Mouse (Mus musculus) neutrophil, adult 83 days (primary cell): Measurements from ENCODE around the gene Fam20c. TPM values are rescaled to one million over a fixed set of nuclear protein-coding genes. Genes with fewer than 3 reads are reported as not detected.

ENCODE experiments used
- total RNA-seq, 2 experiments: library from RNA; stranded (reverse); gene quantifications; one replicate each; pipeline ENCODE4 v1.2.4; 2023

Fam20c gene
- total RNA-seq: 1 to 10 TPM; 6.3 to 6.9 TPM

DNA sequence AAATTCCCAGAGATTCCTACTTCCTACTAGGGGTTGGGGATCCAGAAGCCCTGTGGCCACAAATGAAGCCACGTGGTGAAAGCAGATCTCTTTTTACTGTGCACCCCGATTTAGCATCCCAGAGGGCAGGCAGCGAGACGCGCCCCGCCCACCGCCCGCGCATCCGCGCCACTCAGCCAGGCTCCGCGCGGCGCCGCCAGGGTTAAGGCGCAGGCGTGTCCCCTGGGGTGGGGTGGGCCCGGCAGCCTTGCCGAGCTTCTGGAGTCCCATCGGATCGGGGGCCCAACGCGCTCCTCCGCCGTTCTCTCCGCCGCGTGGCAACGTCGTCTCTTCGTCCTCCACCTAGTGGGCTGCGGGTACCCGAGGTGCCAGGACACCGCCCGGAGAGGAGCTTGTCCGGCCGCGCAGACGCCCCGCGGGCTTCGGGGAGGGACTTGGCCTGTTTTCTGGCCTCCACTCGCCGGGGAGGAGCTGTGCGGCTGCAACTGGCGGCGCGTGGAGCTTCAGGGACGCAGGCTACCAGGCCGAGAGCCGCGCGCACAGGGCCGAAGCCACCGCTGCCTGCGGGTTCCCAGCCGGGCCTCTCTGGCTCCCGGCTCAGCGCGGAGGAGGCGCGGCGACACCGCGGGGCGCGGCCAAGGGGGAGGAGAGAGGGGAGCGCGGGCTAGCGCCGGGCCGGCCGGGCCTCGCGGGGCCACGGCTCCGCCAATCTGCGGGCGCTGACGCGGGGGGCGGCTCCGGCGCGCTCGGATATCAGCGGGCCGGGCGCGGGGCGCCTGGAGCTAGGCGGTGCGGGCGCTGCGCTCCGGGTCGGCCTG is at the start of gene Fam20c:
Fam20c (plus strand) TSS at position 212 of the 818 bp plus-strand sequence.

DNA sequence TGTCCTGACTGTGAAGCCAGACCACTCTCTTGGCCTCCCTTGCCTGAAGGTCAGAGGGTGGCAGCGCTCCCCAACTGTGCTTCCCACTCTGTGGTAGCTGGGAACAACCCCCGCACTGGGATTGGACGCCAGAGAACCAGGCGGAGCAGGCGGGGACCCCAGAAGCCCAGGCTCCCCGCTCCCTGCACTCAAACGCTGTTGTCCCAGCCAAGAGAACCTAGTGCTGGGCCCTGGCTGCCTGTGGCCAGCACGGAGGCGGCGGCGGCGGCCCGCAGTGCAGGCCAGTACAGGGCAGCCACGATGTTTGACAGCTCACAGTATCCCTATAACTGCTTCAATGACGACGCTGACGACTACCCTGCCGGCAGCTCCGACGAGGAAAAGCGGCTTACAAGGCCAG is 65.5 kb downstream of the Fam20c start, which contains the start of gene Gm5294:
Gm5294 (plus strand) TSS at position 301 of the 400 bp plus-strand sequence.

Other genes starting within 250 kb of the Fam20c start
- gene 1700123K08Rik, start 189.8 kb upstream of the Fam20c start, total RNA-seq: not detected
- gene Zfp68, start 134.8 kb upstream of the Fam20c start, total RNA-seq: 10 to 100 TPM; 14.2 to 15.1 TPM
- gene A430033K04Rik, start 131.7 kb upstream of the Fam20c start, total RNA-seq: 1 to 10 TPM; 1.8 to 2.1 TPM
- under 1 TPM in 1 of 2 experiments, not detected in 1; 0.57 TPM for gene Gm5294, start 65.6 kb downstream of the Fam20c start, total RNA-seq
- under 1 TPM; 0.40 to 0.81 TPM for gene Pdgfa, start 242.9 kb downstream of the Fam20c start, total RNA-seq